Comparison of ENCODE assay signal across 19 mouse cellular contexts in genomic region chr13:28617503-28617902, GRCm38 (mm10).
DNase-seq lines count a peak whose midpoint lies in the region; ATAC-seq and TF ChIP-seq lines count a peak whose summit lies in the region.
"Had no signal": no experiment of that assay in that cellular context is flagged by ENCODE, and none has a peak within 500 bp of the region (broad histone marks: within the 10 kb centered on the region; RNA-seq: fewer than 3 reads in every experiment).

No protein-coding gene starts in this region.

- TF ChIP-seq POLR2A in bone marrow macrophage, adult 2 months (IDR thresholded peaks at IDR 0.05; ENCODE audit: borderline replicate concordance, low read depth, low read length): no peak

- intact Hi-C loops in left cerebral cortex, postnatal 14 days (cut with DNase I): no loop called here
- intact Hi-C loops in left cerebral cortex, postnatal 4 days (cut with DNase I): no loop called here

- DNase-seq in adrenal gland, adult 2 months: peak; percentile 40
- DNase-seq in adrenal gland, postnatal 25 days: no peak
- DNase-seq in left cerebral cortex, postnatal 14 days (ENCODE audit: low spot score in 2 of 2): peak; percentile 18 to 23
- DNase-seq in left cerebral cortex, postnatal 4 days: no peak
- DNase-seq in urinary bladder, adult 18-20 months (ENCODE audit: low spot score in 2 of 2): no peak
- DNase-seq in thymus, postnatal 10 days (ENCODE audit: low spot score in 2 of 2): no peak
- DNase-seq: cerebellum, adult 18-20 months; heart, postnatal 14 days; kidney, adult 2 months; kidney, postnatal 36 days; thymus, postnatal 14 days had no signal

- ATAC-seq in megakaryocyte progenitor cell, adult 5-6 weeks (replicated peaks; ENCODE audit: poor library complexity): peak; percentile 81
- ATAC-seq: midbrain, embryonic 15.5 days had no signal

- H3K27ac ChIP-seq in bone marrow macrophage, adult 2 months (ENCODE audit: insufficient read depth, low read depth, low read length): peak overlapping the region; percentile 96
- H3K27ac ChIP-seq: heart, adult 2 months; hindbrain, embryonic 15.5 days; liver, embryonic 15.5 days; midbrain, embryonic 15.5 days; neural tube, embryonic 12.5 days; stomach, embryonic 15.5 days had no signal

- peaks cover 23% of the 10 kb centered on the region for H3K4me1 ChIP-seq in bone marrow macrophage, adult 2 months (ENCODE audit: control insufficient read depth, insufficient read depth, low read length)
- H3K4me1 ChIP-seq: hindbrain, embryonic 15.5 days; liver, embryonic 15.5 days; midbrain, embryonic 15.5 days; stomach, embryonic 15.5 days had no signal

- peak overlapping the region; percentile 54 for H3K4me3 ChIP-seq in bone marrow macrophage, adult 2 months (ENCODE audit: insufficient read depth, low read length)
- H3K4me3 ChIP-seq: heart, adult 2 months; hindbrain, embryonic 15.5 days; liver, embryonic 15.5 days; midbrain, embryonic 15.5 days; neural tube, embryonic 12.5 days; stomach, embryonic 15.5 days had no signal

- no peak for TF ChIP-seq CTCF in bone marrow macrophage, adult 2 months (IDR thresholded peaks at IDR 0.05; ENCODE audit: low read depth, low read length)

Comparison
In these comparisons a context has a peak if more than half of its experiments do, and no peak if none do; other contexts are left out.
1. DNase-seq: peak in adrenal gland, adult 2 months (single experiment) and left cerebral cortex, postnatal 14 days (2 of 2); none in adrenal gland, postnatal 25 days (single experiment), left cerebral cortex, postnatal 4 days (single experiment), urinary bladder, adult 18-20 months (0 of 2) and thymus, postnatal 10 days (0 of 2).